Mouse (Mus musculus) cerebellum, adult 2 months (tissue): ENCODE measurements around the gene Prex1. TPM values are rescaled to one million over a fixed set of nuclear protein-coding genes. Genes with fewer than 3 reads are reported as not detected.

Source experiments
- DNase-seq, 2 experiments: peaks; one replicate each; pipeline ENCODE4 v3.0.0; 2021
- H3K27ac ChIP-seq: fragments of 200-500 bp; 2 replicates; pipeline ENCODE4 v1.5.1; 2012; ENCODE audit warnings: low read length, control low read depth, inconsistent platforms; ENCODE audit not compliant: insufficient read depth
- H3K27me3 ChIP-seq: fragments of 200-500 bp; 2 replicates; pipeline ENCODE4 v1.6.1; 2012; ENCODE audit warnings: inconsistent platforms, mild to moderate bottlenecking, low read length, moderate library complexity; ENCODE audit not compliant: control insufficient read depth, insufficient read depth
- H3K4me1 ChIP-seq: fragments of 200-500 bp; 2 replicates; pipeline ENCODE4 v1.6.1; 2011; ENCODE audit warnings: low read length; ENCODE audit not compliant: control insufficient read depth, insufficient read depth
- H3K4me3 ChIP-seq: fragments of 200-500 bp; replicated peaks from 2 replicates; pipeline ENCODE3; 2011; ENCODE audit warnings: mild to moderate bottlenecking, low read depth, low read length, control low read depth; ENCODE audit not compliant: insufficient read depth
- CTCF ChIP-seq: fragments of 200-500 bp; IDR thresholded peaks from 2 replicates; pipeline ENCODE4 v1.5.1; 2011; ENCODE audit warnings: low read depth, mild to moderate bottlenecking, control low read depth, low read length, moderate library complexity, borderline replicate concordance; ENCODE audit not compliant: insufficient read depth
- POLR2A ChIP-seq: fragments of 200-500 bp; IDR thresholded peaks from 2 replicates; pipeline ENCODE4 v1.6.1; 2011; ENCODE audit warnings: low read length, control low read depth, borderline replicate concordance; ENCODE audit not compliant: insufficient read depth
- WGBS: fragments of 180-500 bp; shearing (Covaris S2); methylation state at CpG from one replicate; pipeline ENCODE4 v1.1.7; 2018; 5-methylcytosine and 5-hydroxymethylcytosine counted together
- polyA plus RNA-seq: library from polyadenylated mRNA; depleted of rRNA; stranded (reverse); fragments of >200 nt; gene quantifications from 2 replicates; pipeline ENCODE4 v1.2.3, GENCODE M21; 2012

The Prex1 gene
- polyA plus RNA-seq, 1 experiment: 70.1 TPM

- DNase-seq: no peak
- Histone ChIP-seq H3K27me3 (no peaks in the 10 kb centered on the region), H3K4me3 (no peak overlapping the region), H3K27ac (no peak overlapping the region), H3K4me1 (no peaks in the 10 kb centered on the region; the same call in 1 of the 2 replicates)
- 36% methylated on average over 10 of the region's 10 CpGs for WGBS
- TF ChIP-seq CTCF (no peak), POLR2A (no peak)
Observed at GRCm38 (mm10) chr2:166559531-166559930, 154.1 kb downstream of the Prex1 start.

- TF ChIP-seq POLR2A (no peak), CTCF (peak; percentile 26; the same call in 1 of the 2 replicates)
- H3K27ac ChIP-seq: no peak overlapping the region
- DNase-seq: no peak
Observed at GRCm38 (mm10) chr2:166555508-166555907, 158.1 kb downstream of the Prex1 start.

GRCm38 (mm10) chr2:166554169-166554505 is 159.5 kb downstream of the Prex1 start:
- H3K4me3 ChIP-seq: no peak overlapping the region
- no peaks in the 10 kb centered on the region for H3K27me3 ChIP-seq
- H3K27ac ChIP-seq: no peak overlapping the region
- H3K4me1 ChIP-seq: no peaks in the 10 kb centered on the region
- TF ChIP-seq POLR2A: no peak
- no peak for TF ChIP-seq CTCF
- 93% methylated on average over 11 of the region's 11 CpGs for WGBS
- DNase-seq: no peak

More at GRCm38 (mm10) chr2:166555508-166555907, 158.1 kb downstream of the Prex1 start:
- Histone ChIP-seq H3K4me1 (no peaks in the 10 kb centered on the region), H3K27me3 (no peaks in the 10 kb centered on the region), H3K4me3 (no peak overlapping the region)
- WGBS: 48% methylated on average over 2 of the region's 2 CpGs

GRCm38 (mm10) chr2:166553502-166554168 is 160.0 kb downstream of the Prex1 start:
- 57% methylated on average over 18 of the region's 18 CpGs for WGBS
- no peaks in the 10 kb centered on the region for H3K4me1 ChIP-seq
- TF ChIP-seq POLR2A (no peak), CTCF (no peak)
- no peak overlapping the region for H3K4me3 ChIP-seq
- H3K27ac ChIP-seq: no peak overlapping the region
- no peak for DNase-seq
- H3K27me3 ChIP-seq: no peaks in the 10 kb centered on the region

GRCm38 (mm10) chr2:166552657-166553056 is 161.0 kb downstream of the Prex1 start:
- whole genome bisulfite sequencing: 70% methylated on average over 6 of the region's 6 CpGs
- Histone ChIP-seq H3K4me1 (no peaks in the 10 kb centered on the region), H3K27ac (no peak overlapping the region), H3K4me3 (no peak overlapping the region), H3K27me3 (no peaks in the 10 kb centered on the region)
- no peak for DNase-seq
- TF ChIP-seq CTCF: no peak

- no peak for TF ChIP-seq CTCF
- TF ChIP-seq POLR2A: no peak
- DNase-seq: no peak
- no peaks in the 10 kb centered on the region for H3K27me3 ChIP-seq
- no peaks in the 10 kb centered on the region for H3K4me1 ChIP-seq
- H3K4me3 ChIP-seq: no peak overlapping the region
- WGBS: 89% methylated on average over 15 of the region's 15 CpGs
- H3K27ac ChIP-seq: no peak overlapping the region
Observed at GRCm38 (mm10) chr2:166551831-166552498, 161.7 kb downstream of the Prex1 start.

- no peaks in the 10 kb centered on the region for H3K4me1 ChIP-seq
- no peak for DNase-seq
- no peak overlapping the region for H3K4me3 ChIP-seq
- no peak overlapping the region for H3K27ac ChIP-seq
- TF ChIP-seq POLR2A (no peak), CTCF (no peak)
- H3K27me3 ChIP-seq: no peaks in the 10 kb centered on the region
- 27% methylated on average over 8 of the region's 8 CpGs for WGBS
Observed at GRCm38 (mm10) chr2:166549871-166550270, 163.8 kb downstream of the Prex1 start.

- Histone ChIP-seq H3K27me3 (no peaks in the 10 kb centered on the region), H3K27ac (no peak overlapping the region), H3K4me3 (no peak overlapping the region), H3K4me1 (no peaks in the 10 kb centered on the region)
- no peak for DNase-seq
- 77% methylated on average over 5 of the region's 5 CpGs for WGBS
- TF ChIP-seq POLR2A (no peak), CTCF (no peak)
Observed at GRCm38 (mm10) chr2:166549069-166549468, 164.6 kb downstream of the Prex1 start.
